Mouse (Mus musculus) myocyte (in vitro differentiated cells): ENCODE data around the gene Mgarp.

Experiments
- CEBPB ChIP-seq: IDR thresholded peaks from 2 replicates; pipeline ENCODE4 v1.6.1; 2011; ENCODE audit warnings: mild to moderate bottlenecking, moderate library complexity; ENCODE audit not compliant: poor library complexity, insufficient read depth, severe bottlenecking
- E2F4 ChIP-seq: IDR thresholded peaks from one replicate; pipeline ENCODE4 v1.6.1; 2011; ENCODE audit warnings: mild to moderate bottlenecking, control low read depth, moderate library complexity; ENCODE audit not compliant: insufficient read depth
- MAX ChIP-seq: IDR thresholded peaks from one replicate; pipeline ENCODE4 v1.6.1; 2011; ENCODE audit warnings: low read depth, mild to moderate bottlenecking, control low read depth
- MYOD1 ChIP-seq, 3 experiments: IDR thresholded peaks; one replicate each; pipeline ENCODE4 v1.6.1; 2011; ENCODE audit warnings: control low read depth in 2 of 3, low read depth in 2 of 3, mild to moderate bottlenecking in 2 of 3, moderate library complexity in 1 of 3; ENCODE audit not compliant: insufficient read length in 2 of 3, control insufficient read depth in 1 of 3
- MYOG ChIP-seq, 3 experiments: IDR thresholded peaks; one replicate each; pipeline ENCODE4 v1.6.1; 2011; ENCODE audit warnings: control low read depth in 2 of 3, low read depth in 2 of 3, mild to moderate bottlenecking in 2 of 3; ENCODE audit not compliant: insufficient read length in 2 of 3, control insufficient read depth in 1 of 3, insufficient read depth in 1 of 3
- POLR2A ChIP-seq: IDR thresholded peaks from one replicate; pipeline ENCODE4 v1.6.1; 2011; ENCODE audit warnings: low read depth, mild to moderate bottlenecking, control low read depth, moderate library complexity; ENCODE audit not compliant: insufficient read length
- POLR2AphosphoS2 ChIP-seq: IDR thresholded peaks from one replicate; pipeline ENCODE4 v1.6.1; 2011; ENCODE audit warnings: low read depth, control low read depth; ENCODE audit not compliant: insufficient read length
- SRF ChIP-seq: IDR thresholded peaks from one replicate; pipeline ENCODE4 v1.6.1; 2011; ENCODE audit warnings: low read depth; ENCODE audit not compliant: control insufficient read depth, insufficient read length
- TCF12 ChIP-seq: IDR thresholded peaks from one replicate; pipeline ENCODE4 v1.6.1; 2011; ENCODE audit warnings: mild to moderate bottlenecking, control low read depth; ENCODE audit not compliant: poor library complexity, insufficient read depth, severe bottlenecking
- TCF3 ChIP-seq: IDR thresholded peaks from one replicate; pipeline ENCODE4 v1.6.1; 2011; ENCODE audit warnings: low read depth, control low read depth; ENCODE audit not compliant: insufficient read length
- USF1 ChIP-seq: IDR thresholded peaks from one replicate; pipeline ENCODE4 v1.6.1; 2011; ENCODE audit warnings: low read depth, mild to moderate bottlenecking, control low read depth, moderate library complexity

GRCm38 (mm10) chr3:51358660-51359557, 37.6 kb downstream of the Mgarp start:
- no peak for TF ChIP-seq MYOD1 (IDR thresholded peaks at IDR 0.05; ENCODE audit: control insufficient read depth in 1 of 3, insufficient read length in 2 of 3, low read depth in 2 of 3)
- TF ChIP-seq TCF3 = no peak
- TF ChIP-seq MAX = no peak
- no peak for TF ChIP-seq CEBPB
- peak; percentile 16 for TF ChIP-seq POLR2A
- TF ChIP-seq E2F4 = peak; percentile 20
- TF ChIP-seq POLR2AphosphoS2 = no peak
- no peak for TF ChIP-seq MYOG (IDR thresholded peaks at IDR 0.05; ENCODE audit: control insufficient read depth in 1 of 3, insufficient read depth in 1 of 3, insufficient read length in 2 of 3, low read depth in 2 of 3)
- TF ChIP-seq TCF12 = no peak
- no peak for TF ChIP-seq USF1
- TF ChIP-seq SRF = no peak
